Mouse (Mus musculus): Measurements from ENCODE around the gene Rassf8.

Rassf8 gene

DNA sequence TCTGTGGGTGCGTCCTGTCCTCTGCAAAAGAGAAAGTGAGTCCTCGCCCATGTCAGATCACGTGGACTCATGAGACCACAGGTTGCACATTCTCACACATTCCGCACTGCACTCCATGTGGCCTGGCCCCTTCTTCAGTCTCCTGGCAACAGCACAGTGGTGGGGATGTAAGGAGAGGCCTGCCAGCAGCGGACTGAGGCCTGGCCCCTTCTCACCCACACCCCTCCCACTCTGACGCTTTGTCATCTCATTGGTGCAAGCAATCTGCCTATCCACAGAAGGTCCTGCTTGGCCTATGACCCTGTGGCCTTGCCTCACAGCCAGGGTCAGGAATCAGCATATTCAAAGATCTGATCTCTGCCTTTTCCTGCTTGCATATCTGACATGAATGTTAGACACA, 76.6 kb downstream of the Rassf8 start:
- no peak for DNase-seq (ENCODE audit: low read depth)

DNA sequence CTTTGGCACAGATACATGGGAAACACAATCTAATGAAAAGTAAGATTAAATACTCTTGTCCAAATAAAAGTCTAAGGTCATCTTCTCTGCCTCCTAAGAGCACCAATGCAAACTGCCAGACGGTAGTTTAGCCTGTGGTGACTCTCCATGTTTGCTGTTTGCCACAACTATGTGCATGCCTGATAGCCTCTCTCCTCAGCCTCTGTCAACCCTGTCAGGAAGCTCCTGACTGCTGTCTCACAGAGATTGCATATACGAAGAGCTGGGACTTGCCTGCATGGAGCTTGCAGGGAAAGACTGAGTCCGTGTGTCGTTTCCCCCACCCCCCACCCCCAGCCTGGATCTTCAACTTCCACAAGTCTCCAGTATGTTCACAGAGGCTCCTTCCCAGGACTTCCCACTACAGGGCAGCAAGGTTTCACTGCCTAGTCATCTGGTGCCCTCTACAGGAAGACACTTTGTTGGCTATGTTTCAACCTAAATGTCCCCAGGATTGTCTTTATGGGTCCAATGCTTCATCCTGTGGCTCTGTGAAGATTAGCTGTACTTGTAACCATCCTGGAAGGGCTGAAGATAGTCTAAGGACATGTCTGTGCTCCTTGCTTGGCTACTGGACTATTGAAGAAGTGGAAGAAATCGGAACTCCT, 77.2 kb downstream of the Rassf8 start:
- DNase-seq (ENCODE audit: low read depth), result no peak

DNA sequence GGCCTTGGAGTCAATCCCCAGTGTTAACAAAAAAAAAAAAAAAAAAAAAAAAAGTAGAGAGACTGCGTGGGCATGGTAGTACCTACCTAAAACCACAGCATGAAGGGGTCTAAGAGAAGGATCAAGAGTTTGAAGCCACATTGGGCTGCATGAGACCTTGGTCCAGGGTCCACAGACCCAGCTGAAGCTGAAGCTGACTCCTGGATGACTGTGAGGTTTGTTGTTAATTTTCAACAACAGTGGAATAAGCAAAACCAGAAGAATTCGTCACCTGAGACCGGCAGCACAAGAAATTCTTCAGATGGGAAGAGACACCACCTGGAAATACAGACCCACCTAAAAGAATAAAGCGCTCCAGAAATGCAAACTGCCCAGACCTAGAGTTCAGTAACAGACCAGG, 79.8 kb downstream of the Rassf8 start:
- DNase-seq (ENCODE audit: low read depth), result no peak

DNA sequence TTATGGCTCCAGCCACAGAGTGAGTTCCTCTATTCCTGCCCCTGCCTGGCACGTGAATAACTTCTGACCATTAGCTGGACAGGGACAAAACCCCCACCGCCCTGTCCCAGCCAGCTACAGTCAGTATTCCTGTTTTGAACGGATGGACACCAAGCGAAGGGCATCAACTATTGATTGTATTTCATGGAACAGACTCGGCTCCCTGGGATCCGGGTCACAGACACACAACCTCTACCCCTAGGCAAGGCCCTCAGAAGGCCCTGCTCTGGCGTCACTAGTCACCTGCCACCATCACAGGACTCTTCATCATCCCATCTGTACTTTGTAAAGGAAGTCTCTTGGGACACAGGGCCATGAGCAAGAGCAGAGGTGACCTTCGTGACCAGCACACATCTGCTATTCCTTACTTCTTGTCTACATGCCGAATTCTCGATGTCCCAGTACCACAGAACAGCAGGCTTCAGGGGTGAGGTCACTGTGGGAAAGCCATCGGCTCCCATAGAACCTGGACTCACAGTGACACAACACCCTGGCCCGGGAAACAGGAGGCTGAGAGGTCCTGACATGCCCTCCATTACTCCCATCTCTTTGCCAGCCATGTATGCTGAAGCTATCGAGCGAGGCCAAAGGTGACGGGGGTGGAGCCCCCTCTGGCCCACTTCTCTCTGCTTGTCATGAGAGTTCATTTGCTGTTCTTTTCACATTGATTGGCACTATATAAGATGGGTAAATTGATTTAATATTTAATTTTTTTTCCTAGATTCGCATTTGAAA, 82.7 kb downstream of the Rassf8 start:
- no peak for DNase-seq (ENCODE audit: low read depth)

DNA sequence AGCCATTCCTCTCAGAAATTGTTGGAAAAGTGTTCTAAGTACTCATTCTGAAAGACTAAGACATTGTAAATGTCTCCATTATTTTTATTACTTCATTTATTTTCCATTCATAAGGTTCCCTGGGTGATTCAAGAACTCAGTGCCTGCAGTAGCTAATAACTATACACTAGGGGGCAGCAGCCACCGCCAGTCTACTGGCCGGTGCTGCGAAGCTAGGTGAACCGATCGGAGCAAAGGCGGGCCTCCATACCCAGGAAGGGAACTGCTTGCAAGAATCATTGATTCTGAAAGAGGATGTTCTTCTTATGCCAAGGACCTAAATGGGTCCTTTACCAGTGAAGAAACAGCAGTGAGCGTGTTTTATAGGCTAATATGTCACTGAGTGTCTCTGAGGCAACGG, 83.6 kb downstream of the Rassf8 start:
- DNase-seq (ENCODE audit: low read depth), result peak; percentile 23

DNA sequence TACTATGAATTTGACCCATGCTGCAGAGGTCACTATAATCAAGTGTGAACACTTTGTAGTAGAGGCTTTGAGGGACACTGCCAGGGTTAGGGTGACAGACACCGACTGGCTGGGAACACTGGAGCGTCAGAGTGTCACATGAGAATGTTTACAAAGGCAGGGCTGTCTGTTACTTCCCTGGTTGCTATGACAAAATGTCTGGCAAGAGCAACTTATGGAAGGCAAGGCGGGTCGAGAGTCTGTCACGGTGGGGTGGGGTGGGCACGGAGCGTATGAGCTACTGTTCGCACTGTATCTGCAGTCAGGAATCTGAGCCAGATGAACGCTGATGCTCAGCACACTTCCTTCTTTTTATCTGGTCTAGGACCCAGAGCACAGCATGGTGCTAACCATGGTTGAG, 84.1 kb downstream of the Rassf8 start:
- DNase-seq (ENCODE audit: low read depth), result no peak

DNA sequence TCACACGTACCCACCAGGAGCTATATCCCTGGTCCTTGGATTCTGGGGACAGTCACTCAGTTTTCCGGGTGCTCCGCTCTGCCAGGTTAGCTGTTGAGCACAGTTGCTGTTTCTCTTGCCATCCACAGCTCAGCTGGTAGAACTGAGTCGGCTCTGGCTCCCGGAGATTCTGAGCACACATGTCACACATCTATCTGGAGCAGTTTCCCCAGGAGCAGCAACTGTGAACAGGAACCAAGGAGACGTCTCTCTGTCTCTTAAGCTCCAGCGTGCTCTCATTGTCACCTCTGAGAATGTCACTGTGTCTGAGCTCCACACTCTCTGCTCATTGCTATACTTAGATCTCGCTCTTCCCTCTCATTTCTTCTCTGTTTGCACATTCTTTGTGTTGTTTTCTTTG, 86.4 kb downstream of the Rassf8 start:
- DNase-seq (ENCODE audit: low read depth), result no peak

DNA sequence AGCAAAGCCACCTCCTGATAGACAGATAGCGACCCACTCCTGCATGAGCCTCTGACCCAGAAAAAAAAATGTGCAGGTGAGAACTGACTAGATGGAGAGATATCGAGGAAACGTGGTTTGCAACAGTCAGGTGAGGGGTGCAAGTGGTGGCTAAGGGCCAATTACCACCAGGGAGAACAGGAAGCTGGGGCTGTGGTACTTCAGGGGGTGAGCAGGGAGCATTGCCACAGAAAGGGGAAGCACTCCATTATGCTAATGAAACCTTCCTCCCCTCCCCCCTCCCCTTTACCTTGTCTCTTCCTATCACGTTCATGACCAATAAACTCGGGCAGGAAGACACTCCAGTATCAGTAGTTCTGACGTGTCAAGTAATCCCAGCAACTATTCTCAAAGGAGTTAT, 88.8 kb downstream of the Rassf8 start:
- no peak for DNase-seq (ENCODE audit: low read depth)

DNA sequence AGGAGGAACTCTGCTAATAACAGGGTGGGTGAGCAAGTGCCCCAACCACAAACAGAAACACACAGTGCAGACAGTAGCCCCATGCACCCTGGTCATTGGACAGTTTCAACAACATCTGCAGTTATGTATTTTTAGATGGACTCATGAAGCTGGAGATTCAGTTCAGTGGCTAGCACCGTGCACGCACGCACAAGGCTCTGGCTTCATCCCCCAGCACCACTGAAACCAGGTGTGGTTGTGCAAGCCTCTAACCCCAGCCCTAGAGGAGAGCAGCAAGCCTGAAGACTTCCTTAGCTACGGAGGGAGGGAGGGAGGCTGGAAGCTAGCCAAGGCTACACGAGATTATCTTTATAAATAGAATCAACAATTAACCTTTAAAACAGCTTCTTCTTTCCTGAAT, 99.1 kb downstream of the Rassf8 start:
- no peak for DNase-seq (ENCODE audit: low read depth)

DNA sequence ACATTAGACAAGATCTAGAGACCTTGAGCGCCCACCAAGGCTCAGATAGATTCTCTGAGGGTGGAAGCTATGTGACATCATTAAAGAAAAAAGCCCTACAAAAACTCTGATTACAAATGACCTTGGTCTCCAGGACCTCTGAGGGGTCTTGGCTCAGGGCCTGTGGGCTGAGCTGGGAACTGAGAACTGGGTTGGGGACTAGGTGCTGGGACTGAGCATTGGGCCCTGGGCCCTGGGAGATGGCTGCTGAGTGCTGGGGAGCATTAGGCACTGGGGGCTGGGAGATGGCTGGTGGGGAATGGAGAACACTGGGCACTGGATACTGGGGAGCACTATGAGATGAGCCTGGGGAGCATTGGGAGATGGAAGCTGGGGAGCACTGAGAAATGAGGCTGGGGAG, 99.5 kb downstream of the Rassf8 start:
- no peak for DNase-seq (ENCODE audit: low read depth)

DNA sequence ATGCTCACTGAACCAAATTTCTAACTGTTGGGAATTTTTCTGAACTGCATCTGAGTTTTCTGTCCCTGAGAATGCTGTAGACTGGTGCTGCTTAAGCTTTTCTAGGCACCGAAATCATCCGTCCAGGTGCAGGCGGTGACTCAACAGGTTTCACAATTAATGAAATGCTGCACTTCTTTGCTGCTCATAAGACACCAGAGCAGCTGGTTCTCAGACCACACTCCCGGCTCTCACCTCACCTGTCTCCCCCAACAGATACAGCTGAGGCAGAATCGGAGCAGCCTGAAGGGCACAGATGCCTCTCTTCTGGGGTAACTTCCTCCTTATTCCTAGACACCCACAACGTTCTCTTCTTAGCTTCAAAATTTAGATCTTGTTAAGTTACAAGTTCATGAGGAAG, 100.4 kb downstream of the Rassf8 start:
- DNase-seq (ENCODE audit: low read depth), result no peak

DNA sequence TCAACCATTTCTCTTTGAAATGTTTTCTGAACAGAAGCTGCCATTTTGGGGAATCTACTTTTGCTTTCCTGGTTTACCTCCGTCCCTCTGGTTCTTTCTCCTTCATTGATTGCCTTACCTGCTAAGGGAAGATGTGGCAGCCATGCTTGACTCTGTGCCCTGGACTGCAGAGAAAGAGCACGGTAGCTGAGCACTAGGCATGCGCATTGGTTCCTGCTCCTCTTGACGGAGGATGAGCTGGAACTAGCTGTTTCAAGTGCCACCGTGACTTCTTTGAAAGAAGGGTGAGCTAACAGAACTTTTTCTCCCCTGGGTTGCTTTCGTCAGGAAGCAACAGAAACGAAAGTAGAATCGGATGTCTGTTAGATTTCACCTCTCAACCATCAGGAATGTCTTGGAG, 101.1 kb downstream of the Rassf8 start:
- DNase-seq (ENCODE audit: low read depth), result no peak

DNA sequence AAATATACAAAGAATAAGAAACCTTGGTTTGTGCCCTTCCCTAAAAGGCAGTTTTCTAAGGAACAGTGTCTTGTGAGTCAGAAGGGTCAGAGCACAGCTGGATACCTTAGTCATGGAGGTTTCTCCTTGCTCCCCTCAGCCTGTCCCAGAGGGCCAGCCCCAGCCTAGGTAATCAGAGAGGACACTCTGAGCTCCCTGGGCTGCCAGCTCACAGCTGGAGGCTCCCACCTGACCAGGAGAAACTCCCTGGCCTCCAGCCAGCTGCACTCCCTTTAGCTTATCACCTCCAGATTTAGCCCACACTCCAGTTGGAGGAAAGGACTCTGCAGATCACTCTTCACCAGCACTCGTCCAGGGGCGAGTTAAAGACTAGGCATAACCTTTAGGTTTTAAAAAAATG, 104.2 kb downstream of the Rassf8 start:
- no peak for DNase-seq (ENCODE audit: low read depth)

DNA sequence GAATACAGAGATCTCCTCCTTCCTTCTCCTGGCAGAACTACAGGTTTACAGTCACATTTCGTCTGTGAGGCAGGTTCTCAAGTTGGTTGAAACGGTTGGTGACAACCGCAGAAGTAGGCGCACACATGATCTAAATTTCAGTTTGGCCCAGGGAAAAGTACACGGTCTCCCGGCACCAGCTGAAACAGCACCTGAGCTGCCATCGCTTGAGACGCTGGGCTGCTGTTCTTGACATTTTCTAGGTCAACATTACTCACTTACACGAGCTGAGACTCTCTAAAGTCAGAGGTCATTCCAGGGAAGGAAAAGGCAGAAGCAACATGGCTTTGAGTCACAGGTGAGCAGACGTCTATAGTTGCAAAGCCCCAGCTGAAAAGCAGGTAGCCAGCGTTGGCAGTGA, 105.4 kb downstream of the Rassf8 start:
- DNase-seq (ENCODE audit: low read depth), result no peak

DNA sequence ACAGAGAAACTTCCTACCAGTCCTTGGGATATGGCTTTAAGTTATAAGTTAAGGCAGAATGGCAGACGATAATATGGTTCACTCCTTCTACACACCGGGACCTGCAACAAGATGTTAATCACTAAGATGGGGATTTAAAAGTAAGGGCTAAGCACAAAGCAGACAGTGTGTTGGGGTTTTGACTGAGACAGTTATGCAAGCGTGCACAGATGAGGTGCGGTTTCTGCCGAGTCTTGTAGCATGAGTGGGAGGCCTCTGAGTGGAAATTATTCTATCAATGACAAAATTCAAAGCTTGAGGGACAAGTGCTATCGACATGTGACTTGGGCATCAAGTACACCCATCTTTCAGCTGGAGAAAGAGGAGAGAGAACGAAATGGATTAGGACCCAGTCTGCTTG, 106.2 kb downstream of the Rassf8 start:
- no peak for DNase-seq (ENCODE audit: low read depth)

DNA sequence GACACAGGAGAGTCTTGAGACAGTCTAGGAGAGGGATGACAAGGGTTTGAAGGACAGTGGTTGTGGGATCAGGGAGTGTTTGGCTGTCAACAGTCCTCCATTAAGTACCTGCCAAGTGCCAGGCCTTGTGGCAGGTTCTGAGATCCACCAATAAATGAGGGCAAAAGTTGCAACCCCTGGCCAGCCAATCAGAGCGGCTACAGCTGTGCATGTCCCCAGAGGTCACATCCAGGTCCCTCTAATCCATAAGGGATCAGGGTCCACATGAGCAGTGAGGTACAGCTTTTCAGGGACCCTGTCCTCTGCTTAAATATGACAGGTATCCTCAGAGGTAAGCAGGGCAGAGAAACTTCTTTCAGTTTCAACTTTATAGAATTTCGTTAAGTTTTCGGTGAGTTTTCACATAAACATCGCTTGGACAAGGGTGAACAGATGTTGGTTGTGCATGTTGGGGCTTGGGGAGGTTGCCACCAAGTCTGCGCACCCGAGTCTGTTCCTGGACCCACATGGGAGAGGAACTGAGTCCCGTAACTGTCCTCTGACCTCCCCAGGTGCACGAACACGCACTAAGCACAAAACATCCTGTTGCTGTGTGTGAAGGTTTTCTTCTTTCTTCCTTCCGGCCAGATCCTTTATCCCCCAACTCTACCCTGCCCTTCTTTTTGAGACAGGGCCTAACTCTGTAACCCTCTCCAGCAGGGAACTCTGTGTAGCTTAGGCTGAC, 107.0 kb downstream of the Rassf8 start:
- DNase-seq (ENCODE audit: low read depth), result no peak

DNA sequence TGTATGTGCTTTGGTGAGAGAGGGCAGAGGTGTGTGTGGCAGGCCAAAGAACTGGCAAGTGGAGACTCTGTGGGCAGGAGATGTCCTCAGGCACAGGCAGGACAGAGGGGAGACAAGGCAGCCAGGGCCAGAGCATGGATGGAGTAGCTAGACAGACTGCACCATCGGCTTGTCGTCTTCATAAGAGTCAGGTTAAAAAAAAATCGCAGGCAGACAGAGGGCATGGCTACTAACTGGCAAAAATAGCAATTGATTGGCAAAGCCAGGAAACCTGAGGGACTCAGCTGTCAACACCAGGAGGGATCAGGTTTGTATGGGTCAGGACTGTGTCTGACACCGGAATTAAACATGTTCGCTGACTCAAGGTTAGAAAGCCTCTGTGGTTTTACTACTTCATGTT, 108.2 kb downstream of the Rassf8 start:
- no peak for DNase-seq (ENCODE audit: low read depth)

DNA sequence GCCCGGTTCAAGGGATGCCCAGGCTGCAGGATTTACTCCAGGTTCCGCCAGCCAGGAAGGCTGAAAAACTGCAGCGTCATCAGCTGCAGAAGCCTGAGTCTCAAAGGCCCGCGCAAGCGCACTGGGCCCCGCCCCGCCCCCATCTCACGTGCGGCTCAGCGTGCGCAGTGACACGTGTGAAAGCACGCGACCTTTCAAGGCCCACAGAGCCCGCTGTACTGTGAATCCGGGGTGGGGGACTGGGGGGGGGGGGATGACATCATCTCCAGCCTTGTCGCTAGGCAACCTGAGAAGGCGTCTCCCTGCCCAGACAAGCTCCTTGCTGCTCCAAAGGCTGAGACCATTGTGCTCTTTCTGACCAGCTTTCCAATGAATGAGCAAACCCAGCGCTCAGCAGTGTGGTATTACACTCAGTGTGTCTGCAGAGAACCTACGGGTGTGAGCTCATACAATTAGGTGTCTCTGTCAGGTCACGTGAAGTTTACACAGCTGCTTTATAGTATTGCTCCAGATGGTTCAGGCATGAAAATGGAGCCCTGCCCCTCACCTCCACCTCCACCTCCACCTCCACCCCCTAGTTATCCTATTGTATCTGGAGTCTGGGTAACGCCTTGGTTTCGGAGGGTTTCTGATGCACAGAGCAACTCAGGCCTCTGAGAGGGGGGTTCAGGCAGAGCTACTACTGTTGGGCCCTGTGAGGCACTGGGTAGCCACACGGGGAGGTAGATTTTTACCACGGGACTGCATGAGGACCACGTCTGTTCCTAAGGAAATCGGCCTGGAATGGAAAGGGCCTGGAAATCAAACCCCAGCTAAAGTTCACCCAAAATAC, 109.4 kb downstream of the Rassf8 start:
- peak; percentile 75 for DNase-seq (ENCODE audit: low read depth)

DNA sequence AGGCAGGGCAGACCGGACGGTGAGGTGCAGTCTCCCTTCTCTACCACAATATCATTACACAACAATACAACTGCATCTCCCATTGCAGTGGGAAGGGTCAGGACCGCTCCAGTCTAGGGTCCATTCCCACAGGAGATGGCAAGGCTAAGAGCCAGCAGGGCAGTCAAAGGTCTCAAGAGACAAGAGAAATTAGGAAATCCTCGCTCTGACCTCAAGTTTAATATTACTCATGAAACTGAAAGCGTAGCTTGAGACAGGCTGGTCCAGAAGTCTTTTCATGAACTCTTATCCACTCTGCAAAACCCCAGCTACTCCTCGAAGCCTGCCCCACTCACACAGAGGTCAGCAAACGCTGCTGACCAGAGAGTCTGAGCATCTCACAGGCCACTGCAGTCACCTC, 110.9 kb downstream of the Rassf8 start:
- DNase-seq (ENCODE audit: low read depth), result no peak

DNA sequence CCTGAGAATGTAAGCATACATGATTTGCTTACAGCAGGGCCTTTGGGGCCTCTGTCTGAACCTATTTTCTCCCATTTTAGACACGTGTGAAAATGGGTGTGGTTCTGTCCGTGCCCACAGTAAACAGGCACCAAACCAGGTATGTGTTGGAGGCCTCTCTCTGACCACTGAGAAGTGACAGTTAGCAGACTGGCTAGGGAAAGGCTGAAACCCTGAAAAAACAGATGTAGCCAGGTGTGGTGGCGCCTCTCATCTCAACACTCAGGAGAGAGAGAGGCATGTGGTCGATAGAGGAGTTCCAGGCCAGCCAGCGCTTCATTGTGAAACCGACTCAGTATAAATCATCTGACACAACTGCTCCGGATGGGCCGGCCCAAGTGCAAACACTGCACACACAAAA, 111.9 kb downstream of the Rassf8 start:
- DNase-seq (ENCODE audit: low read depth), result no peak

DNA sequence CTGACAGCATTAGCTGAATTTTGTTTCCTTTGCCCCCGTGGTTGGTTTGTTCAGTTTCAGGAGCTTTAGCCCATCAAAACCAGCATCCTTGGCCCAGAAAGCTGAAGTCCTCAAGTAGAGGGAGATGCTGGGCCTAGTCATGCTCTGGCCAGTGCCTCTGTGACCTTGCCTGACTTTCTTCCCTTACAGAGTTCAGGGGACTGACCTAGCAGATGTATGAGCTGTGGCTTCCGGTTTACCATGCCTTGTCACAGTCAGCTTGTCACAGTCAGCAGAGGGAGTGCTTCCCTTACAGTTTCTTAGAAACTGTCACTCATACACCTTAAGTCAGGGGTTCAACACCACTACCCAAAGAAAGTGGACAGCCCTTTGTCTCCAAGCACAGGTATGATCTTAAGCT, 113.8 kb downstream of the Rassf8 start:
- DNase-seq (ENCODE audit: low read depth), result no peak

DNA sequence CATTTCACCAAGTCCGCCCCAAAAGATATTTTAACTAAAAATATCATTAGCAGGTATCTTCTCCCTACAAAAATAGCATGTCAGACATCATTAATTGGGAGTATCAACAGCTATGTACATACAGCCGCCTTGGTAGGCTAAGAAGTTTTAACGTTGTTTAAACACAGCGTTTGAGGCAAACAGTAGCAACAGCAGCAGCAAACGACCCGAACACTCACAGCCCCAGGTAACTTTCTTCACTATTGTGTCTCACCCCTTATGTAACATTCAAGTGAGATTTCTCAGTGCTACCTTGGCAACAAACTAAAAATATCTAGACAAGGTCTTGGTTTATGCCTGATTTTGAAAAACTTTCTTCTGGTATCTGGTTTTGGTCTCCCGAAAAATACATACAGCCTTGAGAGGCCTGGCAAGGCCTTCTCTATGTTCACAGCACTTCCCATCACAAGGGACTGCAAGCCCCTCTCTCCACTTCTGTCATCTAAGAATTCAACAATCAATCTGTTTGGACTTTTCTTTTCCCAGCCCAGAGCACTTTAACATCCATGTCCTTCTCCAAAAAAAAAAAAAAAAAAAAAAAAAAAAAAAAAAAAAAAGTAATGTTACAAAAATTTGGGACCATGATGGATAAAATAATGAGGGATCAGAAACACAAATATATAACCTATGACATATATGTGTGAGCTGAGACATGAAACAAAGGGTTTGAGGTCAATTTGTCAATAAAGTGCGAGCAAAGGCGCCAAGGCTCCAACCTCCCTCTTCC, 115.1 kb downstream of the Rassf8 start:
- no peak for DNase-seq (ENCODE audit: low read depth)
